Mouse (Mus musculus) hindlimb bud, embryonic 11.5 days (tissue): ENCODE results near the gene Akp3.

Source experiments
- DNase-seq: peaks from one replicate; pipeline ENCODE4 v3.0.0-alpha.2; 2012; ENCODE audit warnings: low read depth, low spot score; ENCODE audit errors: extremely low spot score

Gene Akp3

DNA sequence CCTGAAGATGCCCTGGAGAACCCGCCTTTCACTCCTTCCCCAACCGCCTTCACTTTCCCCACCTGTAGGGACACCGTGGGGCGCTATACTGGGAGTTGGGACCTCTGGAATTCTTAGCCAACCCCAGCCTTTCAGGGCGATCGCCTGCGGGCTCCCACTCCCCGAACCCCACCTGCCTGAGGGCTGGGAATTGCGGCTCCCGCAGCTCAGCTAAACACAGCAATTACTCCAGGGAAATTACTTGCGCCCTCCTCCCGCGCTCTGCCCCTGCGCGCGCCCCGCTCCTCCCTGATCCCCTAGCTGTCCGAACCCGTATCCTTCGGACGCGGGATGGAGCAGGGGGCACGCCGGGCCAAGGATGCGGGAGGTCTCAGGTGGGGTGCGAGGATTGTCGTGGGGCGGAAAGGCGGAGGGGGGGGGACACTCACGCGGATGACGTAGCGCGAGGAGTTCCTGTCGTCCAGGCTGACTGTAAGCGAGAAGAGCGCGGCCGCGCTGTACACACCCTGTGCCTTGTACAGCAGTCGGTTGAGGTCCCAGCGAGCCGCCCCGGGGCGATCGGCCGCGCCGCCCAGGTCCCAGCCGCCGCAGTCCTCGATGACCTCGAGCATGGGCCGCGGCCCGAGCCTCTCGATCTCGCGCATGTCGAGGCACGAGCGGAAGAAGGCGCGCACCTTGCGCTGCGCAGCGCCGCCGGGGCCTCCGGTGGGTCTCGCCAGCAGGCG lies 29.2 kb downstream of the Akp3 start:
- DNase-seq = no peak

DNA sequence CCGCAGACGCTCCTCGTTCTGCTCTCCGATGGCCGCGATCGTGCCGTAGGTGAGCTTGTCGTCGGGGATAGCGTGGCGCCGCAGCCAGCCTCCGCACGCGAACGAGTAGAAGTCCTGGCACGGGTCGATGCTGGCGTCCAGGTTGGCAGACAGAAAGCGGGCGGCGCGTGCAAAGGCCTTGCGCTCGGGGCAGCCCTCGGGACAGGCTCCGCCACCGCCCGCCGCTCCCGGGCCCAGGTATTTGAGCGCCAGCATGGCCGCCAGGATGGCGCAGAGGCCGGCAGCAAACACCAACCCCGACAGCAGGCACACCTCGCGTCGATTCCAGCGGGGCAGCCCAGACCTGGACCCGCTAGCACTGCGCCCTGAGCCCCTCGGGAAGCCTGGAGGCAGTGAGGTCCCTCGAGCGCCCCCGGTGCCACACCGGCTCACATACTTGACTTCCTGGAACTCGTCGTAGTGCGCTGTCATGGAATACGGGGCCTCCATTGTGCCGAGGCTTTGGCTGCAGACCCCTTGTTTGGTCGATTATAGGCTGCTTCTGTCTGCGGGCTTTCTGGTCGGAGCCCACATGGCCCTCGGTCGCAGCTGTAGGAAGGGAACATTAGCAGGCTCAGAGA lies 29.8 kb downstream of the Akp3 start:
- no peak for DNase-seq

DNA sequence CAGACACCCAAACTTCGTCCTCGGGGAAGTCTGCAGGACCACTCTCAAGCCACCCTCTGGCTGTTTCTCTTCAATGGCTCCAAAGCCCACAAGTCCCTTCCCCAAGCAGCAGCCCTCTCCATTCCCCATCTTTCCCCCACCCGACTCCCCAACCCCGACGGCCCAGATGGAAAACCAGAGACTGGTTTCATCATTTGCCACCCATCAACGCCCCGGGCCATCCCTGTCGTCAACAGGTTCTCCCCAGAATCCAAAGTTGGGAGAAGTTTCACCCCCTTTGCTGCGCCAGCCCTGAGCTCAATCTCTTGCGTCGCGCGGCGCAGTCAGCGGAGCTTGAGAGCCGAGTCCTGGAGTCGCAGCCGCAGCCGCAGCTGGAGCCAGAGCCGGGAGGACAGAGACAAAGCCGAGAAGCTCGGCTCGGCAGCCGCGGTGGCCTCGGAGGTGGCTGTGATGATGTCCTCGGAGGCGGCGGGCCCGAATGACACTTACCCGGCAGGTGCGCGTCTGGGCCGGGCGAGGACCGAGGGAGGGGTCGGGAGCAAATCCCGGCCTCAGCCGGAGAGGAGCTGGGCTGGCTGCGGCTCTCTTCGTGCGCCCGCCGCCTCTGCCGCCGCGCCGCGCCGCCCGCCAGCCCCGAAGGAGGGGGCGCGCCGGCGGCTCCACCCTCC lies 30.9 kb downstream of the Akp3 start:
- DNase-seq = no peak

DNA sequence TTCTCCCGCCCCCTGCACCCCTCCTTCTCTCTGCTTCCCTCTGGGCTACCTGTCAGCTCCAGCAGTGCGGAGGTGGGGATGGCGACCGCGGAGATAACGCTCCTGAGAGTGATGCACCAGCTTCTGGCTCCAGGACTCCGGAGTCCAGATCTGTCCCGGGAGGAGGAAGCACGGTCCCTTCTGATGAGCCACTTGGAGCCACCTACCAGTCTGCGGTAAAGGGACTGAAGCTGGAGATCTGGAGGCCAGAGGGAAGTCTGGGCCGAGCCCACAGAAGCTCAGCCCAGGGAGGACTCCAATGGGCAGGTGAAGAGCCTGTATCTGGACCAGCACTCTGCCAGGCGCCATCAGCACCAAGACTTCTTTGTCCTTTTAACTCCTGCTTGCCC lies 31.4 kb downstream of the Akp3 start, which contains the start of gene Ecel1:
TSS of gene Ecel1 (minus strand) at position 323 of the 389 bp plus-strand sequence.
- no peak for DNase-seq

DNA sequence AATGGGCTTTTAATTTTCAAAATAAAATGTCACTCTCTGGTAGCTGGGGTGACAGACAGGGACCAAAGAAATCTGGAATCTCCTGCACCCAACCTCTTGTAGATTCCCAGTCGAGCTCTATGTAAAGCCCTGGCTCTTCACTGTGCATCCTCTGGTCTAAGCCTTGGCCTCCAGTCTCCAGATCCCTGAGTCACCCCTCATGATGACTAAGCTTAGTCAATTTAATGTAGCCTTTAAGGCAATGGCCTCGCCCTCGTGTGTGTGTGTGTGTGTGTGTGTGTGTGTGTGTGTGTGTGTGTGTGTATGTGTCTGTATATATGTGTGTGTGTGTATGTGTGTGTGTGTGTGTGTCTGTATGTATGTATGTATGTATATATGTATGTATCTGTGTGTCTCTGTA lies 34.6 kb downstream of the Akp3 start:
- no peak for DNase-seq

DNA sequence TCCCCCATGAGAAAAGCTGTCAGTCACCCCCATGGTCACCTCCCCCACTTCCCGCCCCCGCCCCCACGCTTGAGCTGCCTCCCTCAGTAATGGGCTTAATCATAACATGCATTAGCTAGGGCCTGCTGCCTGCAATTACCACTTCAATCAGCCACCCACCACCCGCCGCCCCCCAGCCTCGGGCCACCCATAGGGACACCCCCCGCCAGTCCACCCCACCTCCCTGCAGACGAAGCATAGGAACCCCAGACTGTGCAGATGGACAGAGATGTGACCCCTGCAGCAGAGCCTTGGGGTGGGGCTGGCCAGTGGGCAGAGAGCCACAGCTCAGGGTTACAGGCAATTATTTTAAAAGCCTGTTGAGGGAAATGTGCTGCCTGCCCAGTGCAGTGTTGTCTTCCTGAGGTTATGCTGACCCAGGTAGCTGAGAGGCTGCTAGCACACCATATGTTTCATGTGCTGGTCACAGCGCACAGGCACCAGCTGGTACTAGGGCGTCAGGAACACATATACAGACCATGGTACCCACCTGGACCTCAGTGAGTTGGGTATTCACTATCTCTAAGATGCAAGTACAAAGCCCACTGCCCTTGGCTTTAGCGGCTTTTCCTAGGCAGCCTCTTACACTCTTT lies 39.5 kb downstream of the Akp3 start:
- DNase-seq = no peak

DNA sequence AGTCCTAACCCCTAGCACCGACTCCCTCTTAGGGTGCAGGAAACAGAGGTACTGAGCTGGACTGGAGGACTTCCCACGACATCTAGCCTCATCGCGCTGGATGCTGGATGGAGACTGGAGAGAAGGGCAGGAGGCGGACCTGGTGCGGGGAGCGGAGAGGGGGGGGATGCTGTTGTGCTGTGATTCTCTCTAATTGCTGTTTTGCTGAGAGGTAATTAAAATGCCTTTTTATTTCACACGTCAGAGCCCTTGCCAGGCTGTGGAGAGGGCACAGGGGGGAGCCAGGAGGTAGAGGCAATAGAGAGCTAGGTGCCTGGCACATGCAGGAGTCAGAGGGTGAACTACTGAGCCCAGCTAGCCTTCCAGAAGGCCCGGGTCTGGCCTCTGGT lies 40.0 kb downstream of the Akp3 start:
- DNase-seq = no peak

DNA sequence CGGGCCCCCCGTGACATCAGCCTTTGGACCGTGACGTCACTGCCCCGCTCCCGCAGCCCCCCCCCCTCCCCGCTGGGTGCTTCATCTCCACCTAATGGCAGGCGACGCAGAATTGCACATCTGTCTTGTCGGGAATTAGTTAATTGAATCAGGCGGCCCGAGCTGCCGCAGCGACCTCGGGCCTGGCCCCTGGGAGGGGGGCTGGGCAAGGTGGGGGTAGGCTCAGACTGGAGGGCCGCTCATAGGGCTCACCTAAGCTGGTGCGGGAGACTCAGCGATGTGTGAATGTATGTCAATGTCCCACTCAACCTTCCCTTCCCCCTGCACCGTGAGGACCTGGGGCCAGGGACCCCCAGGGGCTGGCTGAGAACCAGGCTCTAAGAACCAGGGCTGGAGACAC lies 45.7 kb downstream of the Akp3 start:
- no peak for DNase-seq

DNA sequence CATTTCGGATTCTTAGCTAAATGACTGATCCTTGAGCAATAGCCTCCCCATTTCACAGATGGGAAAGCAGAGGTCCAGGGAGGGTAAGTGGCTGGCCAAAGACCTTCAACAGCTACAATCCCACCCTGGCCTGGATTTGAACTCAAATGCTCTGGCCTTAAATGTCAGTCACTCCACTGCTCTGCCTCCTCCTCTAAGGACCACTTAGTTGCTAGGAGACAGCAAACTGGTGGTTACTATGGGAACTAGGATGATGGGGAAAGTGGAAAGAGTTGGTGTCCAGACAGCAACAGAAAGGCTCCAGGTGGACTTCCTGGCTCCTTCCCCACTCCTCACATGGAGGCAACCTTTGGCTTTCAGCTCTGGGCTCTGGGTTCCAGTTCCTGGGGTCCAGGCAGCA lies 46.5 kb downstream of the Akp3 start:
- DNase-seq = no peak

DNA sequence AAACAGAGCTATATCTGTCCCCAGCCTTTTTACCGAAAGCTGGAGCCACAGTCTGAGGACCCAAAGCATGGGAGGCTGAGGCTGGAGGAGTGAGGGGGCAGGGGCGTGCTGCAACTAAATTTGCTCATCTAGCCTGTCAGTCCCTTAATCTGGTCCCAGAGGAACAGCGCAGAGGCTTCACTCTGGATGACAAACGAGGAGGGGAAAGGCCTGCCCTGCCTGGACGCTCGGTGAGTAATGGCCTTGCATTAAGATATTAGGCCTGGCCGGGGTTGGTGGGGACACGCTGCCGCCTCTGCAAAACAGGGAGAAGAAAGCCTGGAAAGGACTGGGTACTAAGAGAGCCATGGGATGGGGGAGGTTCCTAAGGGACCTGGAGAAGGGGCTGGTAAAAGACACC lies 47.5 kb downstream of the Akp3 start:
- DNase-seq = no peak

DNA sequence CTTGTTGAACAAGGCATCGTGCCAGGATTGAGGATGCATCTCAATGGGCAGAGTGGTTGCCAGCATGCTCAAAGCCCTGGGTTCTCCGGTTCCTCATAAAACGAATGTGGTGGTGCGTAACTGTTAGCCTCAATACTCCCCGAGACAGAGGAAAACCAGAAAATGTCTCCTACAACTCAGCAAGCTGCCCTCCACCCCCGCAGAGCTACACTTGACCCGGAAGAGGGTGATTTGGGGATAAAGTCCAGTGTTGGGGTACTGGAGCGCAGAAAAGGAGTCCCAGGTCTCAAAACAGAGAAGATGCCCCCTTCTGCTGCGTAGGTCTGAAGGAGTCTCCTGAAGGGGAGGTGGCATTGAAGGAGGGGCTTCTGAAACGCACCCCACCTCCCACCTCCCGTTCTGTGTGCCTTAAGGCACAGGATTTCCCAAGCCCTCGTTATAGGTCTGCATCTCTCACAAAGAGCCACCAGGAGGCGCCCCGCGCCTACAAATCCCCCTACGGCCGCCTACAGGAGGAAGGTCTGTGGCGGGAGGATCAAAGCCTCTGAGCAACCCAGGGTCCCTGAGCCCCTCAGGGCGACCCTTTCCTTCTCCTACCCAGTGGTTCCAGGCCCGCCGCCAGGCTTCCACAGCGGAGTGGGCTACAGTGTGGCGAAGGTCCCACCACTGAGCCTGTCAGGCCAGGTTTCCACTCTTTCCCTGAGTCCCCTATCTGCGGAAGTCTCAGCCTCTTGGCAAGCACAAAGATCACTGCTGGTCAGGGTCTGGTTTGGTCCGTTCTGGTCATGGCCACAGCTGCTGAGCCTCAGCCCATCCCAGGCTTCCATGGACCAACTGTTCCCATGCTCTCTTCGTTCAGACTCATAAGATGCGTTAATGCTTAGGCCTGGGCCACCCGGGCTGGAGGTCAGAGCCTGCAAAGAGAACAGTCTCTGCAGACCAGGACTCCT lies 49.5 kb downstream of the Akp3 start:
- DNase-seq = peak; percentile 56

DNA sequence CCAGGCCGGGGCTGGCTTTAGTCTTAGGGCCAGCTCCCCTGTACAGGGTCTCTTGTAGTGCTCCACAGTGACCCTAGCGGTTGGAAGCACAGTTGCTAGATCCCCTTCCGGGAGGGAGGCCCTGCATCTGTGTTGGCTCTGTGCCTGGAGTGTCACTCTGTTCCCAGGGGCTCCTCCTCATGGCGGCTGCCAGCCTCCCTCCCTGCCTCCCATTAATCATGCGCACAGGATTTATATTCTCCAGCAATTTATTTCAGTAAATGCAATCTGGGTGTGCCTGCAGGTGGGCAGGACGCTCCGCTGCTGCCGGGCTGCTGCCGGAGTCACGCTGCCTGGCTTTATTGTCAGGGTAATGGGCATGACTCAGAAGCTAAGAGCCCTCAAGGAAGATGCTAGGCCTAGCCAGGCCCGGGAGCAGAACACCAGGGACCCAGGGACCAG lies 51.1 kb downstream of the Akp3 start:
- no peak for DNase-seq
